Mouse (Mus musculus): ENCODE results near the gene Slc16a4. TPM values are rescaled to one million over a fixed set of nuclear protein-coding genes. Genes with fewer than 3 reads are reported as not detected.

Slc16a4 gene
- polyA plus RNA-seq, 1 experiment from 2014 or later = 3.1 TPM

DNA sequence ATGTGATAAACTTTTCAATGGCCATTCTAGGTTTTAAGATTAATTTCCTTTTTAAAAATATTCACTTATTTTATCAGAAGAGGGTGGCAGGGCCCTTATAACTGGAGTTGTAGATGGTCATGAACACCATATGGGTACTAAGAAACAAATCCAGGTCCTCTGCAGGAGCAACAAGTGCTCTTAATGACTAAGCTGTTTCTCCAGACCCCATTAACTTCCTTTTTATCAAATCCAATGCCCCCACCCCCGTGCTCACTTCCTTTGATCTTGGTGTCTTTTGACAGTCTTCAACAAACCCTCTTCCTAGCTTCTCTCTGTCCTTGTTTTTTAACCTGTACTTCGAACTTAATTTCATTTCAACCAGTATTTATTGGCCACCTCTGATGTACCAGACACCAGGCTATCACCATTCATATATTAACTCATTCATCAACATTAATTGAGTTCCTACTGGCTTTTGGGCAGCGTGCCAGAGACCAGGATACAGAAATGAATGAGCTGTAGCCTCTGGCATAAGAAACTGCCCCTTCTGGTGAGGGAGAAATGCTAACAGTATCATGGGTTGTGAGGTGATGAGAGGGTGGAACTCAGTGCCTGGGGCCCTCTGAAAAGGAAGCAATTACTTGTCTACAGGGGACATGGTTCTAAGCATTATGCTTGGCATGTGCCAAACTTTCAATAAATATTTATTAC lies 54.1 kb downstream of the Slc16a4 start:
- WGBS = 44% methylated on average over 3 of the region's 3 CpGs
- H3K27me3 ChIP-seq (ENCODE audit: control insufficient read depth, insufficient read depth, low read length) = no peaks in the 10 kb centered on the region
- H3K4me2 ChIP-seq (ENCODE audit: low read length) = no peak overlapping the region
- no peaks in the 10 kb centered on the region for H3K4me1 ChIP-seq (ENCODE audit: control insufficient read depth in 2 of 2, insufficient read depth in 2 of 2, low read length in 2 of 2)
- no peaks in the 10 kb centered on the region for H3K36me3 ChIP-seq (ENCODE audit: control insufficient read depth, insufficient read depth, low read length)
- no peak overlapping the region for H3K27ac ChIP-seq (replicated peaks in 1 of 2; ENCODE audit: control insufficient read depth in 1 of 2, insufficient read depth in 1 of 2, low read depth in 2 of 2, low read length in 2 of 2)
- H3K9me3 ChIP-seq (ENCODE audit: control insufficient read depth, low read length) = no peaks in the 10 kb centered on the region
- H3K9ac ChIP-seq (ENCODE audit: low read length) = no peak overlapping the region
- H3K4me3 ChIP-seq (ENCODE audit: control insufficient read depth in 1 of 2, insufficient read depth in 1 of 2, low read depth in 1 of 2, low read length in 2 of 2) = no peak overlapping the region
- no peak for ATAC-seq (ENCODE audit: insufficient number of reproducible peaks, insufficient read depth, low FRiP score, low read depth)

DNA sequence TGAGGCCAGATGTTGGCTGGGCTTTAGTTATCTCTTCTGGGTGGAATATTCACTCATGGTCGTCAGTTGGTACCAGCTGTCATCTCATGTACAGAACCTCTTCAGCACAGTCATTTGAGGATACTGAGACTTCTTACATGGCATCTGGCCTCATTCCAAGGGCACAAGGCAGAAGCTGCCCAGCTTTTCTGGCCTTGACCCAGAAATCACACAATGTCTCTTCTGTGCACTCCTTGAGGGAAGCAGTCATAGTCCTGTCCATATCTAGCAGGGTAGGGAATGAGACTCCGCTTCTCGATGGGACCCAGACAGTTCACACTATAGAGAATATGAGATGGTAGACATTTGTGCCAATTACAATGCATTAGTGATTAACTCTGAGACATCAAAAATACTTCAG lies 58.0 kb downstream of the Slc16a4 start:
- no peak overlapping the region for H3K4me3 ChIP-seq (ENCODE audit: control insufficient read depth in 1 of 2, insufficient read depth in 1 of 2, low read depth in 1 of 2, low read length in 2 of 2)
- H3K9ac ChIP-seq (ENCODE audit: low read length) = no peak overlapping the region
- no peak for ATAC-seq (ENCODE audit: insufficient number of reproducible peaks, insufficient read depth, low FRiP score, low read depth)
- WGBS = 61% methylated on average over 3 of the region's 3 CpGs
- H3K4me1 ChIP-seq (ENCODE audit: control insufficient read depth in 2 of 2, insufficient read depth in 2 of 2, low read length in 2 of 2) = no peaks in the 10 kb centered on the region
- H3K36me3 ChIP-seq (ENCODE audit: control insufficient read depth, insufficient read depth, low read length) = no peaks in the 10 kb centered on the region
- no peak overlapping the region for H3K4me2 ChIP-seq (ENCODE audit: low read length)
- H3K27me3 ChIP-seq (ENCODE audit: control insufficient read depth, insufficient read depth, low read length) = no peaks in the 10 kb centered on the region
- H3K27ac ChIP-seq (replicated peaks in 1 of 2; ENCODE audit: control insufficient read depth in 1 of 2, insufficient read depth in 1 of 2, low read depth in 2 of 2, low read length in 2 of 2) = no peak overlapping the region
- no peaks in the 10 kb centered on the region for H3K9me3 ChIP-seq (ENCODE audit: control insufficient read depth, low read length)

DNA sequence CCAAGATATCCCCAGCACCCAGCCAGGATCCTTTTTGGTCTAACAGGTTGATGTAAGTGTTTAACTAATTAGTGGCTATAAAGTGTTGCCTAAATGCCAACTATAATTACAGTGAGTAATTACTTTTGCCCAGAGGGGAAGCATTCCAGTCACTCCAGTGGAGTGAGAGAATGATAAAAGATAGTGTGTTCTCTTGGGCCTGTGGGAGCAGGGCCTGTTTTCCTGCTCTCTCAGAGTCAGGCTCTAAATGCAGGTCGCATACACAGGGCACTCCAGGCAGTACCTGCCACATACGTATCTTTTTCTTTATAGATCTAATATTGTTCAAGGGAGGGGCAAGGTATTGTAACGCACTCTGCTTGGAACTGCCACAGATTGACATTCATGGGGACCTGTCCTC lies 60.7 kb downstream of the Slc16a4 start:
- Histone ChIP-seq H3K9me3 (ENCODE audit: control insufficient read depth, low read length) (no peaks in the 10 kb centered on the region), H3K4me1 (ENCODE audit: control insufficient read depth in 2 of 2, insufficient read depth in 2 of 2, low read length in 2 of 2) (no peaks in the 10 kb centered on the region), H3K9ac (ENCODE audit: low read length) (no peak overlapping the region; the same call in 1 of the 2 replicates), H3K4me3 (ENCODE audit: control insufficient read depth in 1 of 2, insufficient read depth in 1 of 2, low read depth in 1 of 2, low read length in 2 of 2) (no peak overlapping the region), H3K4me2 (ENCODE audit: low read length) (no peak overlapping the region), H3K36me3 (ENCODE audit: control insufficient read depth, insufficient read depth, low read length) (no peaks in the 10 kb centered on the region), H3K27ac (replicated peaks in 1 of 2; ENCODE audit: control insufficient read depth in 1 of 2, insufficient read depth in 1 of 2, low read depth in 2 of 2, low read length in 2 of 2) (no peak overlapping the region), H3K27me3 (ENCODE audit: control insufficient read depth, insufficient read depth, low read length) (no peaks in the 10 kb centered on the region)
- ATAC-seq (ENCODE audit: insufficient number of reproducible peaks, insufficient read depth, low FRiP score, low read depth) = no peak
- WGBS = 61% methylated on average over 3 of the region's 3 CpGs

DNA sequence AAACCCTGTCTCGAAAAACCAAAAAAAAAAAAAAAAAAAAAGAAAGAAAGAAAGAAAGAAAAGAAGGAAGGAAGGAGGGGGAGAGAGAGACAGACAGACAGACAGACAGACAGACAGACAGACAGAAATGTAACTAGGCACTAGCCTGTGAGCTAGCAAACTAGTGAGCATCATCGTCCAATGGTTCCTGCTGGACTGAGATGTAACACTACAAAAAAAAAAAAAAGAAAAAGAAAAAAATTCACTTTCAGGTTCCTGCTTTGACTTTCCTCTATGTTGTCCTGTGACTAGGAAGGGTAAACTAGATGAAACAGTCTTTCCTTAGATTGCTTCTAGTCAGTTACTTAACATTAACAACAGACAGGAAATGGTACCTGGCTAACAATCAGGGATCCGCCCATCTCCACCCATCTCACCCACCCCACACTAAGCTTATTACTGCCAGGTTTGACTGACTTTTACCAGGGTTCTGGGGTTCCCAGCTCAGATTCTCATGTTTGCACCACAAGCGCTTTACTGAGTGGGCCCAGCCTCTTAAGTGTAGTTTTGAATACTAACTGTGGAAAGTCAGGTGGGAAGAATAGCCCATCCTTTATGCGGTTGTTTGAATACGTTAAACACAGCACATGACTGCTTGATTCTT lies 64.7 kb downstream of the Slc16a4 start:
- WGBS = 81% methylated on average over 5 of the region's 6 CpGs
- ATAC-seq (ENCODE audit: insufficient number of reproducible peaks, insufficient read depth, low FRiP score, low read depth) = no peak

DNA sequence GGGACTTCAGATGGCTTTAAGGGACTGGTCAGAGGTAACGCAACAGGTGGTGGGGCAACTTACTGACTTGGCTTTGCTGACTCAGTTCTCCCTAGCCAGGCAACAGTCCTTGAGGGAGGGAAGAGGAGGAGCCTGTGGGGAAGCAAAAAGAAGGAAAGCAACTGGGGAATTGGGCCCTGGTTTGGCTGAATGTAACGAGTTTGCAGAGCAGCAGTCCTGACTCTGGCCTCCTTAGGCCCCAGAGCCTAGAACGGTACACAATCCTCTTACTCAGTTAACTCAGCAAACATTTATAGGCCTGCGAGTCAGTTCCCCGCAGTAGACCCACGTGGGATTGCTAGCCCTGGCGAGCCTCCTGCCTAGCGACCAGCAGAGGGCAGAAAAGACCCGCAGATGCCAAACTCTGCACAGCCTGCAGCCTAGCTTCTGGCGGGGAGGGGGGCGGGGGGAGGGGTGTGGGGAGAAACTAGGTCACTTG lies 66.0 kb downstream of the Slc16a4 start:
- Histone ChIP-seq H3K9ac (ENCODE audit: low read length) (peak overlapping the region; percentile 66), H3K4me1 (ENCODE audit: control insufficient read depth in 2 of 2, insufficient read depth in 2 of 2, low read length in 2 of 2) (peaks cover 0 to 3% of the 10 kb centered on the region in 2 experiments; a peak in 1 of 4 replicates), H3K4me3 (ENCODE audit: control insufficient read depth in 1 of 2, insufficient read depth in 1 of 2, low read depth in 1 of 2, low read length in 2 of 2) (peak overlapping the region in 1 of 2 experiments; percentile 19; a peak in 1 of 4 replicates), H3K4me2 (ENCODE audit: low read length) (peak overlapping the region; percentile 58), H3K9me3 (ENCODE audit: control insufficient read depth, low read length) (no peaks in the 10 kb centered on the region), H3K27me3 (ENCODE audit: control insufficient read depth, insufficient read depth, low read length) (no peaks in the 10 kb centered on the region), H3K36me3 (ENCODE audit: control insufficient read depth, insufficient read depth, low read length) (no peaks in the 10 kb centered on the region), H3K27ac (replicated peaks in 1 of 2; ENCODE audit: control insufficient read depth in 1 of 2, insufficient read depth in 1 of 2, low read depth in 2 of 2, low read length in 2 of 2) (no peak overlapping the region)
- 0 out of 2 replicates have a peak, but pooled peaks have one; percentile 71 for ATAC-seq (ENCODE audit: insufficient number of reproducible peaks, insufficient read depth, low FRiP score, low read depth)
- 1% methylated on average over 11 of the region's 11 CpGs for WGBS

More for the DNA sequence above, 64.7 kb downstream of the Slc16a4 start:
- Histone ChIP-seq H3K27me3 (ENCODE audit: control insufficient read depth, insufficient read depth, low read length) (no peaks in the 10 kb centered on the region), H3K4me2 (ENCODE audit: low read length) (no peak overlapping the region), H3K27ac (replicated peaks in 1 of 2; ENCODE audit: control insufficient read depth in 1 of 2, insufficient read depth in 1 of 2, low read depth in 2 of 2, low read length in 2 of 2) (no peak overlapping the region), H3K9me3 (ENCODE audit: control insufficient read depth, low read length) (no peaks in the 10 kb centered on the region), H3K36me3 (ENCODE audit: control insufficient read depth, insufficient read depth, low read length) (no peaks in the 10 kb centered on the region), H3K4me1 (ENCODE audit: control insufficient read depth in 2 of 2, insufficient read depth in 2 of 2, low read length in 2 of 2) (peaks cover 0 to 3% of the 10 kb centered on the region in 2 experiments; a peak in 1 of 4 replicates), H3K9ac (ENCODE audit: low read length) (no peak overlapping the region), H3K4me3 (ENCODE audit: control insufficient read depth in 1 of 2, insufficient read depth in 1 of 2, low read depth in 1 of 2, low read length in 2 of 2) (no peak overlapping the region)

DNA sequence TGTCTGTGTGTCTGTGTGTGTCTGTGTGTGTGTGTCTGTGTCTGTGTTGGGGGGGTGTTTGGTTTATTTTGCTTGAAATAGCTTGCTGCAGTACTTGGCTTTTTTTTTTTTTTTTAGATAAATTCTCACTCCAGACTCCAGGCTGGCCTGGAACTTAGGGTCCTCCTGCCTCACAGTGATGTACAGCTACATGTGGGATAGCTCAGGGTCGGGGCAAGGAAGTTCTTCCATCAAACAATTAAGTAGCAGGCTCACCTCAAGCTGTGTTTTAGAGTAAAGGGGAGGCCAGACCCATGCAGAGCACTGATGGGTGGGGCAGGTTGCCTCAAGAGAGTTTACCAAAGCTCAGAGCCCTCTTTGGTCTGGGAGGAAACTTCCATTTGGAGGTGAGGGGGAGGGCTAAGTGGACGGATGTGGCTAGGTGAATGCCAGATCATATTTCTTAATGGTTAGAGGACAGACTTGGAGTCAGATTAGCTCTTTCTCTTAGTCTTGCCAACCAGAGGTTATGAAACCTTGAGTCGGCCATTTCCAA lies 66.7 kb downstream of the Slc16a4 start:
- Histone ChIP-seq H3K9me3 (ENCODE audit: control insufficient read depth, low read length) (no peaks in the 10 kb centered on the region), H3K36me3 (ENCODE audit: control insufficient read depth, insufficient read depth, low read length) (no peaks in the 10 kb centered on the region), H3K4me2 (ENCODE audit: low read length) (no peak overlapping the region), H3K27me3 (ENCODE audit: control insufficient read depth, insufficient read depth, low read length) (no peaks in the 10 kb centered on the region), H3K9ac (ENCODE audit: low read length) (no peak overlapping the region), H3K4me3 (ENCODE audit: control insufficient read depth in 1 of 2, insufficient read depth in 1 of 2, low read depth in 1 of 2, low read length in 2 of 2) (no peak overlapping the region), H3K27ac (replicated peaks in 1 of 2; ENCODE audit: control insufficient read depth in 1 of 2, insufficient read depth in 1 of 2, low read depth in 2 of 2, low read length in 2 of 2) (no peak overlapping the region), H3K4me1 (ENCODE audit: control insufficient read depth in 2 of 2, insufficient read depth in 2 of 2, low read length in 2 of 2) (peaks cover 0 to 3% of the 10 kb centered on the region in 2 experiments; a peak in 1 of 4 replicates)
- 70% methylated on average over 3 of the region's 3 CpGs for WGBS
- no peak for ATAC-seq (ENCODE audit: insufficient number of reproducible peaks, insufficient read depth, low FRiP score, low read depth)

DNA sequence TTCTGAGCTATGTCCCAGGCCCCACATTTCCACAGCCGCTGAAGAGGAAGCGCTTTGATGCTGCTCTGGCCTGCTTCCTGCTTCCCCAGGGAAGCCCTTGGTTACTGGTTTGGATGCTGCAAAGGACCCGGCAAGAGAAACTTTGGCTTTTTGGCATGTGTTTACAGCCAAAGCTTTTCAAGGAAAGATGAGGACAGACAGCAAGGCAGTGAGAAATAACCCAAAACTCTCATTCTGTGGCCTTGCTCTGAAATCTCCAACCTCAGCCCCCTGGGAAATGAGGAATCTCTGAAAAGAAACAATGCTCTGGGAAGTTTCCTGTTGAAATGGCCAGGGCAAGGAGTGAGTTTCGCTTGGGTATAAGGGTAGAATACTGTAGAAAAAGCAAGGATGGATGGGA lies 69.3 kb downstream of the Slc16a4 start:
- Histone ChIP-seq H3K9ac (ENCODE audit: low read length) (no peak overlapping the region), H3K9me3 (ENCODE audit: control insufficient read depth, low read length) (no peaks in the 10 kb centered on the region), H3K27ac (replicated peaks in 1 of 2; ENCODE audit: control insufficient read depth in 1 of 2, insufficient read depth in 1 of 2, low read depth in 2 of 2, low read length in 2 of 2) (no peak overlapping the region), H3K27me3 (ENCODE audit: control insufficient read depth, insufficient read depth, low read length) (0 out of 2 replicates have a peak, but pooled peaks cover under 1% of the 10 kb centered on the region), H3K4me2 (ENCODE audit: low read length) (no peak overlapping the region), H3K4me1 (ENCODE audit: control insufficient read depth in 2 of 2, insufficient read depth in 2 of 2, low read length in 2 of 2) (peaks cover 0 to 3% of the 10 kb centered on the region in 2 experiments; a peak in 1 of 4 replicates), H3K36me3 (ENCODE audit: control insufficient read depth, insufficient read depth, low read length) (no peaks in the 10 kb centered on the region), H3K4me3 (ENCODE audit: control insufficient read depth in 1 of 2, insufficient read depth in 1 of 2, low read depth in 1 of 2, low read length in 2 of 2) (no peak overlapping the region)
- 49% methylated on average over 4 of the region's 4 CpGs for WGBS
- ATAC-seq (ENCODE audit: insufficient number of reproducible peaks, insufficient read depth, low FRiP score, low read depth) = no peak

Data from heart, embryonic 14.5 days (tissue).